Mouse (Mus musculus) hindbrain, embryonic 12.5 days (tissue): ENCODE data around the gene Brsk1. TPM values are rescaled to one million over a fixed set of nuclear protein-coding genes. Genes with fewer than 3 reads are reported as not detected.

Experiments
- ATAC-seq: fragments of 200-750 bp; cut with Nextera tagmentation; 2 replicates; pipeline ENCODE4 v1.8.0; 2017; ENCODE audit warnings: moderate TSS enrichment; ENCODE audit not compliant: low FRiP score
- H3K27ac ChIP-seq: fragments of 300-500 bp; sonication (generic); 2 replicates; pipeline ENCODE4 v1.5.1; 2016; ENCODE audit warnings: mild to moderate bottlenecking
- H3K27me3 ChIP-seq: fragments of 300-500 bp; sonication (generic); 2 replicates; pipeline ENCODE4 v1.6.1; 2016; ENCODE audit warnings: mild to moderate bottlenecking
- H3K36me3 ChIP-seq: fragments of 300-500 bp; sonication (generic); 2 replicates; pipeline ENCODE4 v1.6.1; 2016; ENCODE audit warnings: mild to moderate bottlenecking
- H3K4me1 ChIP-seq: fragments of 300-500 bp; sonication (generic); 2 replicates; pipeline ENCODE4 v1.6.1; 2016
- H3K4me2 ChIP-seq: fragments of 300-500 bp; sonication (generic); replicated peaks from 2 replicates; pipeline ENCODE4 v1.6.1; 2016; ENCODE audit warnings: mild to moderate bottlenecking
- H3K4me3 ChIP-seq: fragments of 300-500 bp; sonication (generic); 2 replicates; pipeline ENCODE4 v1.5.1; 2016; ENCODE audit warnings: mild to moderate bottlenecking
- H3K9ac ChIP-seq: fragments of 300-500 bp; sonication (generic); 2 replicates; pipeline ENCODE4 v1.6.1; 2016; ENCODE audit warnings: mild to moderate bottlenecking, moderate library complexity
- H3K9me3 ChIP-seq: fragments of 300-500 bp; sonication (generic); replicated peaks from 2 replicates; pipeline ENCODE4 v1.6.1; 2016; ENCODE audit warnings: mild to moderate bottlenecking
- WGBS: fragments of 180-500 bp; shearing (Covaris S2); methylation state at CpG from one replicate; pipeline ENCODE4 v1.1.7; 2016; 5-methylcytosine and 5-hydroxymethylcytosine counted together
- polyA plus RNA-seq: library from polyadenylated mRNA; unstranded; fragments of >200 nt; fragmentation: Nextera tagmentation; extraction: Ambion mirVana; gene quantifications from 2 replicates; pipeline ENCODE4 v1.2.1, GENCODE M21; 2016

The Brsk1 gene
- polyA plus RNA-seq, 1 experiment from 2014 or later: 5.8 TPM

DNA sequence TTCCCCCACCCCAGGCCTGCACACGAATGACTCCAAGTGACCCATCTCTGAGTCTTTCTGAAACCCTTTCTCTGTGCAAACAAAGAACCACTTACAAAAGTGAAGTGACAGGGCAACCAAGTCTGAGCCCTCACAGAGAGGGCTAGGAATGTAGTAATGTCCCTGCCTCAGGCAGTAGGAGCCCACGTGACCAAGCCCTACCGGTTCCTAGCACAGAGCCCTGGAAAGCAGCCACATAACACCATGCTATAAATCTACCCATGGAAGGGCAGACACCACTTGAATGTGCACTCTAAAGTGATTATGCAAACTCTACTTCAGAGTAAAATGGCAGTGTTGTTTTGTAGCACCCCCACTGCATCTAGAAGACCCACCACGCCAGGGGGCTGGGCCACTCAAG lies 18.4 kb upstream of the Brsk1 start:
- Histone ChIP-seq H3K4me1 (no peaks in the 10 kb centered on the region), H3K36me3 (peaks cover 73% of the 10 kb centered on the region), H3K27ac (no peak overlapping the region), H3K4me2 (no peak overlapping the region), H3K9ac (no peak overlapping the region), H3K9me3 (0 out of 2 replicates have a peak, but pooled peaks cover 4% of the 10 kb centered on the region), H3K27me3 (no peaks in the 10 kb centered on the region), H3K4me3 (no peak overlapping the region)
- no peak for ATAC-seq
- 76% methylated on average over 4 of the region's 4 CpGs for WGBS

DNA sequence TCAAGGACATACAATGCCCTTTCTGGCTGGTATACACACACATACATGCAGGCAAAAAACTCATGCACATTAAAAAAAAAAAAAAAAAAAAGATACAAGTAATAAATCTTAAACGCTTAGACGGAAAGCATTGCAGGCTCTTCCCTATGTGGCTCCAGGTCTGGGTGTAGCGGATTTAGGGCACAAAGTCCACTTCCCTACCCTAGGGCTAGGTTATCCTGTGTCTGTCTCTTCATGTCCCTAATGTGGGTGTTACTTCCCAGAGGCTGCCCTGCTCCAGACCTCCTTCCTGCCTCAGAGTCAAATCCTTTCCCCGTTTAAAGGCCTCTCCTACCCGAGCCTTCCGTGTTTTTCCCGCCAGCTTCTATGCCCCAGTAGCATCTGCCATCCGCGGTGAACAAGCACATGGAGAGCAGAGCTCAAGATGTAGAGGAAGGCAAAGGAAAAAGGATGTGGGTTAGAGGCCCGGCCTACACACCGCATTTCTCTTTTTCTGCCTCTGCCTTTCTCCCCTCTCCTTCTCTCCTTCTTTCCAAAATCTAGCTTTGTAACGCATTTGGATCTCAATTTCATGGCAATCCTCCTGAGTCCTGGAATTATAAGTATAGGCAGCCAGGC lies 16.2 kb upstream of the Brsk1 start:
- Histone ChIP-seq H3K9ac (no peak overlapping the region), H3K4me2 (no peak overlapping the region), H3K4me3 (no peak overlapping the region), H3K4me1 (no peaks in the 10 kb centered on the region), H3K27ac (no peak overlapping the region), H3K9me3 (no peaks in the 10 kb centered on the region), H3K27me3 (no peaks in the 10 kb centered on the region), H3K36me3 (peaks cover 59% of the 10 kb centered on the region)
- no peak for ATAC-seq
- 90% methylated on average over 12 of the region's 12 CpGs for WGBS

DNA sequence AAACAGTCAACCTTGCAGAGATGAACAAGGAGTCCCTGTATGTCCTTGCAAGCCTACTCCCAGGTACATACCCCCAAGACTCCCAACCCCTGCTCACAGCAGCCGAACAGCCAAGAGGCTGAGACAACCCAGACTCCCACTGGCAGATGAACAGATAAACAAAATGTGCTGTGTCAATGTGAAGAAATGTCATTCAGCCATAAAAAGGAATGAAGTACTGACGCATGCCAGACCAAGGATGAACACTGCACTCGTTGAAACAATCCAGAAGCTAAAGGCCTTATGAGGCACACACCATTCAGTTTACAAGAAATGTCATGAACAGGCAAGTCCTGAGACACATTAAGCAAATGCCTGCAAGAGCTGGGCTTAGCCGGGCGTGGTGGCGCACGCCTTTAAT lies 15.2 kb upstream of the Brsk1 start:
- Histone ChIP-seq H3K36me3 (peaks cover 59% of the 10 kb centered on the region), H3K27me3 (no peaks in the 10 kb centered on the region), H3K4me1 (no peaks in the 10 kb centered on the region), H3K9me3 (no peaks in the 10 kb centered on the region), H3K9ac (no peak overlapping the region), H3K27ac (no peak overlapping the region), H3K4me3 (no peak overlapping the region), H3K4me2 (no peak overlapping the region)
- no peak for ATAC-seq
- 94% methylated on average over 7 of the region's 7 CpGs for WGBS

DNA sequence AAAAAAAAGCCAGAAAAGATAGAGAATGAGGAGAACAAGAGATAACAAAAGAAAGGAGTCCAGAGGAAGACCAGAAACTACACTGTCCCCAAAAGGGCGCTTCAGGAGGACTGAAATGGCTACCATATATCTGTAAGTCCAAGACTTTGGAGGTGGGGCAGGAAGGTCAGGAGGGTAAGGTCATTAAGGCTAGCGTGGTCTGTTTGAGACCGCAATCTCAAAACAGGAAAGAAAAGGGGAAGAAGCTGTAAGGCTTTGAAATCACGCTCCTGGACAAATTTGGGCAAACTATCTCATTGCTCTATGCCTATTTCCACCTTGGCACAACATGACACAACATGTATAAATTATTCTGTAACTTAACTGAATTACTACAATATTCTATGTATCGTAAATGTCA lies 7.1 kb upstream of the Brsk1 start:
- no peaks in the 10 kb centered on the region for H3K27me3 ChIP-seq
- H3K4me3 ChIP-seq: no peak overlapping the region
- H3K9me3 ChIP-seq: no peaks in the 10 kb centered on the region
- no peak overlapping the region for H3K27ac ChIP-seq
- H3K4me2 ChIP-seq: no peak overlapping the region
- H3K9ac ChIP-seq: no peak overlapping the region
- peaks cover 7% of the 10 kb centered on the region for H3K4me1 ChIP-seq
- no peak for ATAC-seq
- peaks cover 22% of the 10 kb centered on the region for H3K36me3 ChIP-seq
- WGBS: 90% methylated on average over 5 of the region's 5 CpGs

DNA sequence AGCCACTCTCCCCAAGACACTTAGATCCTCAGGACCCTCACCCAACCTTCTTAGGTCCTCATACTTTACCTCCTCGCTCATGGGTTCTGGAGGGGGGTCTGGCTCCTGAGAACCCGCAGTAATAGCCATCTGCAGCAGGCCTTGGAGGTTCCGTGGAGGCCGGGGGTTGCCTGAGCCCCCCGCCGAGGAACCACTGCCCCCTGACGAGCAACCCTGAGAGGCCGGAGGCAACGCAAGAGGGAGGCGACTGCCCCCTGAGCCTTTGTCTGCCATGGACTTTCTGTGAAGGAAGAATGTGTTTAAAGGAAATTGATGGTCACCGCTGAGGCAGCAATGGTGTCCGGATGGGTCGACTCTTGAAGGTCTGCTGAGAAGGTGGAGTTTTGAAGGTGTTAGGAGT lies 6.2 kb upstream of the Brsk1 start:
- Histone ChIP-seq H3K27ac (peak overlapping the region; percentile 75), H3K36me3 (peaks cover 22% of the 10 kb centered on the region), H3K9me3 (no peaks in the 10 kb centered on the region), H3K4me1 (peaks cover 7% of the 10 kb centered on the region), H3K9ac (peak overlapping the region; percentile 57), H3K4me2 (peak overlapping the region; percentile 87), H3K4me3 (peak overlapping the region; percentile 66), H3K27me3 (no peaks in the 10 kb centered on the region)
- 3% methylated on average over 12 of the region's 13 CpGs for WGBS
- 0 out of 2 replicates have a peak, but pooled peaks have one; percentile 0 for ATAC-seq

DNA sequence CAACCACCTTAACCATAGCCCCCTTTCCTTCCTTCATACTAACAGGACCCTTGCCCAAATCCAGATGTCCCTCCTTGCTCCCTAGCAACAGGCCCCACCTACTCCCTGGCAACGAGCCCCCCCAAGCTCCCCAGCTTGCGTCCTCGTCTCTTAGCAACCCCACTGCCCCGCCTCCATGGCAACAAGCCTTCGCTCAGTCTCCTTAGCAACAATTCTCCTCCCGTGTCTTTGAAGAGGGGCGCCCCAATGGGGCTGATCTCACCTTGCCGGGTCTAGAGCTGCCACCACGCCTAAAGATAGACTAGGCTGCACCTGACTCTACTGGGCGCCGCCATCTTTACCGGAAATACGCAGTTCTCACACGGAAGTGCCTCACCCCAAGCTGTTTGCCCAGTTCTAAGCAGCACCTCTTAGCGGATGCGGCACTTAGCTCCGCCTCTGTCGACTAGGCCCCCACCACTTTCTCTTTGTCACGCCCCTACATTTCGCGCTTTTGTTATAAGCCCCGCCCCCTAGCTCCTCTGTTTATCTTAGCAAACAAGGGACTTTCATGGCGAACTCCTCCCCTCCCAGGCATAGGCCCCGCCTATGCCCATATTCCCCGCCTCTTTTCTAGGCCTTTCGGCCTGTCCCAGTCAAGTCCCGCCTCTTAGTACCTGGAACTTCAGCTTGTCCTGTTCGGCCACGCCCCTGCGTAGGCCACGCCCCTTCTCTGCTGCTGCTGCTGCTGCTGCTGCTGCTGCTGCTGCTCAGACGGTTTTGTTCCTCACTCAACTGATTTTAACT lies 5.6 kb upstream of the Brsk1 start, which contains the start of gene Hspbp1:
TSS of gene Hspbp1 (minus strand) at position 437 of the 786 bp plus-strand sequence.
- WGBS: under 1% methylated on average over 32 of the region's 32 CpGs
- Histone ChIP-seq H3K9me3 (no peaks in the 10 kb centered on the region), H3K4me3 (peak within 1 kb of the TSS; percentile 66), H3K36me3 (peaks cover 21% of the 10 kb centered on the region), H3K4me2 (peak within 1 kb of the TSS; percentile 87), H3K4me1 (peaks cover 7% of the 10 kb centered on the region), H3K9ac (peak within 1 kb of the TSS; percentile 57), H3K27me3 (no peaks in the 10 kb centered on the region), H3K27ac (peak within 1 kb of the TSS; percentile 75)
- ATAC-seq: peak; percentile 98

DNA sequence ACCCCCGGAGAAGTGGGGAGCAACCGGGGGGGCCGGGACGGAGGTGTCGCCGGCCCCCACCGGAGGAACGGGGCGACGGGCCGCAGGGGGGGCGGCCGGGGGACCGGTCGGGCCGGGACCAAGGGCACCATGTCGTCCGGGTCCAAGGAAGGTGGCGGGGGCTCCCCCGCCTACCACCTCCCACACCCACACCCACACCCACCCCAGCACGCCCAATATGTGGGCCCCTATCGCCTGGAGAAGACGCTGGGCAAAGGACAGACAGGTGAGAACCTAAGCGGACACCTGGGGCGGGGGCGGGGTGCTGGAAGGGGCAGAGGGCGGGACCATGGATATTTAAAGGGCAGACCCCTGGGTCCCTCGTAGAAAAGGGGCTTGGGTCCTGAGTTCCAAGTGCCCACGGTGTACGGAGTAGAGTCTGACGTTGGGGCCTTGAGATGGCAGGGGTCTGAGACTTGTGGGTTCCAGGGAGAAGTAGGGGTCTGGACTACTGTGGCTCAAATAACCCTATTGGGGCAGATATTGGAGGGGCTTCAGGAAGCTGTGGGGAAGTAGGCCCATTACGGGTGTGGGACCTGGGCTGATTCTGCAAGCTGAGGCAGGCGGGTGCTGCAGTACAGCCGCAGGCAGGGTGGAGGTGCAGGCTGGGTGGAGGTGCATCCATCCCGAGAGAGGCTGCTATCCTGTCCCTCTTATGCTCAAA lies 698 bp downstream of the Brsk1 start:
- peak; percentile 69 for ATAC-seq
- Histone ChIP-seq H3K9me3 (no peaks in the 10 kb centered on the region), H3K4me1 (peaks cover 13% of the 10 kb centered on the region), H3K27ac (peak overlapping the region; percentile 97), H3K4me3 (peak overlapping the region; percentile 99), H3K4me2 (peak overlapping the region; percentile 61), H3K36me3 (peaks cover 34% of the 10 kb centered on the region), H3K27me3 (no peaks in the 10 kb centered on the region), H3K9ac (peak overlapping the region; percentile 100)
- 2% methylated on average over 32 of the region's 35 CpGs for whole genome bisulfite sequencing

DNA sequence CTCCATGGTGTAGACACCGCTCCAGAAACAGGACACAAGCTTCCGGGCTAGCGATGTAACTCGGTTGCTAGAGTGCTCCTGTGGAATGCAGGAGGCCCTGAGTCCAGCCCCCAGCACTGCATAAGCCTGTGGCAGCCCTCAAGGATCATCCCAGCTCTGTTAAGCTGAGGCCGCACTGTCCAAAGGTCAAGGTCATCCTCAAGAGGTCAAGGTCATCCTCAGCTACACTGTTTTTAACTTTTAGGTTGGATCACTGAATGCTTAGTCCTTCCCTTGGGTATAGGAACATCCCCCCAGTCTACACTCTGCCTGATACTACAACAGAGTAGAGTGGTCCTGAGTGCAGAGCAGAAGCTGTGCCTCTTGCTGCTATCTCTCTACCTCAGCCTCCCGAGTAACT lies 2.6 kb downstream of the Brsk1 start:
- Histone ChIP-seq H3K27me3 (no peaks in the 10 kb centered on the region), H3K9me3 (no peaks in the 10 kb centered on the region), H3K4me2 (no peak overlapping the region), H3K4me3 (no peak overlapping the region), H3K9ac (no peak overlapping the region), H3K27ac (no peak overlapping the region), H3K4me1 (peaks cover 13% of the 10 kb centered on the region), H3K36me3 (peaks cover 46% of the 10 kb centered on the region)
- WGBS: 75% methylated on average over 6 of the region's 6 CpGs
- no peak for ATAC-seq

DNA sequence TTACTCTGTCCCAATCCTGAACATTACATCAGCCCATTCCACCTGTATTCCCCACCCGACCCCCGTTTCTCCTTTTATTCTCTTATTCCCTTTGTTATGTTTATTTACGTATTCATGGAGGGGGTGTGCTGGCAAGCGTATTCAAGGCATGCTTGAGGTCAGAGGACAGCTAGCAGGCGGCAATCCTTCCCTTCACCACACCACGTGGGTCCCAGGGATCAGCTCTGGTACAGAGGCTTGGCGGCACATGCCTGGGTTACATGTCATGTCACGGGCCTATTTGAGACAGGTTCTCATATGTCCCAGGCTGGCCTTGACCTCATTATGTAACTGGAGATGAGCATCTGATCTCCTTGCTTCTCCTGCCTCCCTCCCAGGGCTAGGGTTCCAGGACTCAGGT lies 11.9 kb downstream of the Brsk1 start:
- Histone ChIP-seq H3K9me3 (no peaks in the 10 kb centered on the region), H3K4me1 (peaks cover 5% of the 10 kb centered on the region; the same call in 1 of the 2 replicates), H3K4me3 (no peak overlapping the region), H3K4me2 (no peak overlapping the region), H3K27me3 (no peaks in the 10 kb centered on the region), H3K36me3 (peaks cover 91% of the 10 kb centered on the region), H3K9ac (0 out of 2 replicates have a peak overlapping the region, but pooled peaks have one; percentile 8), H3K27ac (no peak overlapping the region)
- WGBS: 32% methylated on average over 8 of the region's 8 CpGs
- ATAC-seq: no peak

DNA sequence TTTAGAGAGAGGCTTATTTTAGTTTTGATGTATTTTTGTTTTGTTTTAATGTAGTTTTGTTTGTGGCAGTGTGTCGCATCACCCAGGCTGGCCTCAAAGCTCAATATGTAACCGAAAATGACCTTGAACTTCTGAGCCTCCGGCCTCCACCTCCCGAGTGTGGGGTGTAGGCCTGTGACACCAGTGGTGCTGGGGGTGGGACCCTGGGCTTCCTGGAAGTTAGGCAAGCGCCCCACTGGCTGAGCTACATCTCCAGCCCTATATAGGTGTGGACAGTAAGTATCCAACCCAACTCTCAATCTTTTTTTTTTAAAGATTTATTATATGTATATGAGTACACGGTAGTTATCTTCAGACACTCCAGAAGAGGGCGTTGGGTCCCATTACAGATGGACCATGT lies 12.8 kb downstream of the Brsk1 start:
- no peaks in the 10 kb centered on the region for H3K9me3 ChIP-seq
- no peak overlapping the region for H3K4me3 ChIP-seq
- H3K4me2 ChIP-seq: no peak overlapping the region
- ATAC-seq: no peak
- H3K36me3 ChIP-seq: peaks cover 92% of the 10 kb centered on the region
- peaks cover 5% of the 10 kb centered on the region; the same call in 1 of the 2 replicates for H3K4me1 ChIP-seq
- 96% methylated on average over 7 of the region's 7 CpGs for WGBS
- no peak overlapping the region for H3K9ac ChIP-seq
- H3K27ac ChIP-seq: no peak overlapping the region
- H3K27me3 ChIP-seq: no peaks in the 10 kb centered on the region

DNA sequence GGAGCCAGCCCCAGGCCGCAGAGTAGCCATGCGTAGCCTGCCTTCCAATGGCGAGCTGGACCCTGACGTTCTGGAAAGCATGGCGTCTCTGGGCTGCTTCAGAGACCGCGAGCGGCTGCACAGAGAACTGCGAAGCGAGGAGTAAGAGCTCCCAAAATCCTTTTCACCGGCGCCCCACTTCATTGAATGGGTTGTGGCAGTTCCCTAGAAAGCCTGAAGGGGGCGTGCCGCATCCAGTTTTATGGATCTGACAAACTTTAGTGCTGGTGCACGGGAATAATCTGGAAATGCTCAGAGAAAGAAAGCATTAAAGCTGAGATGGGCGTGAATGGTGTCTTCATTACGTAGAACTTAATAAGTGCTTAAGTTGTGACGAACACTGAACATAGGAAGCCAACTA lies 14.7 kb downstream of the Brsk1 start:
- no peak overlapping the region for H3K27ac ChIP-seq
- no peak overlapping the region for H3K4me2 ChIP-seq
- WGBS: 39% methylated on average over 18 of the region's 18 CpGs
- no peaks in the 10 kb centered on the region for H3K9me3 ChIP-seq
- H3K9ac ChIP-seq: no peak overlapping the region
- H3K36me3 ChIP-seq: peaks cover 93% of the 10 kb centered on the region
- H3K4me1 ChIP-seq: peaks cover 5% of the 10 kb centered on the region; the same call in 1 of the 2 replicates
- H3K4me3 ChIP-seq: no peak overlapping the region
- H3K27me3 ChIP-seq: no peaks in the 10 kb centered on the region
- no peak for ATAC-seq

DNA sequence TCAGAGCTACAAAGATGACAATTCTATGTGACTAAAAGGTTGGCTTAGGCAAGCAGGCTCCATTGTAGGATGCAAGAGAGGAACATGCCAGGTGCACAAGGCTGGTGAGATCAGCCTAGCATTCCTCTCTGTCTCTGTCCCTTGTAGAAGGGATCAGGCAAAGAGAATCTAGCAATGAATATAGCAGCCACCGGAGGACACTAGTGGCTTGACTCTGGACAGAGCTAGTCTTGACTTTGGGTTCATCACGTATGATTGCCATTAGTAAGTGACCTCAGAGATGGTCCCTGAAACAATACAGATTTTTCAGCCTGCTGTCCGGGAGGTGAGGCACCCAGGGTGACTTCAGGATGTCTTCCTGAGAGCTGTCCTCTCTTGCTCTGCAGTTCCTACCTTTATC lies 22.2 kb downstream of the Brsk1 start:
- Histone ChIP-seq H3K27me3 (no peaks in the 10 kb centered on the region), H3K4me3 (no peak overlapping the region), H3K36me3 (peaks cover 97% of the 10 kb centered on the region), H3K9me3 (no peaks in the 10 kb centered on the region), H3K4me1 (no peaks in the 10 kb centered on the region), H3K27ac (no peak overlapping the region), H3K9ac (no peak overlapping the region), H3K4me2 (no peak overlapping the region)
- no peak for ATAC-seq
- 91% methylated on average over 3 of the region's 3 CpGs for WGBS
